Mouse (Mus musculus) kidney, adult 2 months (tissue): Measurements from ENCODE around the gene Eif2b2.

Source experiments
- CTCF ChIP-seq: fragments of 200-500 bp; conservative IDR thresholded peaks from 2 replicates; pipeline ENCODE4 v1.5.1; 2011; ENCODE audit warnings: low read depth, mild to moderate bottlenecking, control low read depth, low read length, moderate library complexity, mixed read lengths; ENCODE audit not compliant: insufficient read depth, insufficient read length
- POLR2A ChIP-seq: fragments of 200-500 bp; IDR thresholded peaks from one replicate; pipeline ENCODE4 v1.6.1; 2011; ENCODE audit warnings: low read depth, low read length, control low read depth

DNA sequence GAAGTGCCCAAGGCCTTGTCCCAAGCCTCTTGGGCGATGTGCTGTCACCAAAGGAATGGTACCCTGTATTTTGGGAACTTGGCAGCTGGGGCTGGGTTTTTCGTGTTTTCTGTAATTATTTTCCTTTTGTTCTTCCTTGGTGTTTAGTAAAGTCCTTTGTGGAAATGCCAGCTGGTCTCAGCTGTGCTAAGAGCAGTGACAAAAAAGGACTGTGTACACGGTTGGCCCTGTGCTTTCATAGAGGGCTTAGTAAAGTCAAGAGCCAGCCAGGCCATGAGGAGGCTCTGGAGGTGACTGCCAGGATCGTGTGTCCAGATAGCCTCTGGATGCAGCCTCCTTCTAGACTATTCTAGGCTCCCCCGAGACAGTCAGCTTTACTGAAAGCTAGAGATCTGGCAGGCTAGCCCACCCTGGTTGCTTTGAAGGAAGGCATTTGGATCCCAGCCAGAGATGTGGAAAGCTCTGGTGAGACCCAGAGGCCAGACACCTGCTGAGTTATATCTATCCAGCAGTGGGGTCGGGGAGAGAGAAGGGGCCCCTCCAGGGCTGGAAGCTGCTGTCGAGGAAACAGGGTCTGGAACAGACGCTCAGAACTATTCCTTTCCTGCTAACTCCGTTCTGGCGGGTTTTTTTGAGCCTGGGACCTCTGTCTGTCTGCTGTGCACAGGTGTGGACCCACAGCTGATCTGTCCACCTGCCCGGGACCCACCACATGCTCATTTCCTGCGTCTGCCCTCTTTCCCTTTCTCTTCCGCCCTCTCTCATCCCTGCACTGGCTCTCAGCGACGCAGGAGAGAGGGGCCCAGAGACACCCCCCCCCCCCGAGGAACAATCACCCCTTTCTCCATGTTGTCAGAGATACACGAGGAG is 37.6 kb upstream of the Eif2b2 start:
- TF ChIP-seq POLR2A: no peak
- TF ChIP-seq CTCF: no peak
